Mouse (Mus musculus) bone marrow, adult 2 months (tissue): ENCODE data around the gene Ybx1. TPM values are rescaled to one million over a fixed set of nuclear protein-coding genes. Genes with fewer than 3 reads are reported as not detected.

Experiments used
- H3K27ac ChIP-seq: fragments of 200-500 bp; 2 replicates; pipeline ENCODE4 v1.5.1; 2012; ENCODE audit warnings: low read depth, mild to moderate bottlenecking, control low read depth, inconsistent platforms, low read length; ENCODE audit not compliant: control insufficient read depth, poor library complexity, insufficient read depth
- H3K4me1 ChIP-seq: fragments of 200-500 bp; 2 replicates; pipeline ENCODE4 v1.6.1; 2011; ENCODE audit warnings: low read length; ENCODE audit not compliant: control insufficient read depth, insufficient read depth
- H3K4me3 ChIP-seq: fragments of 200-500 bp; replicated peaks from 2 replicates; pipeline ENCODE3; 2011; ENCODE audit warnings: mild to moderate bottlenecking, low read depth, low read length, control low read depth; ENCODE audit not compliant: control insufficient read depth
- CTCF ChIP-seq: fragments of 200-500 bp; IDR thresholded peaks from 2 replicates; pipeline ENCODE4 v1.5.1; 2011; ENCODE audit warnings: low read length, control low read depth; ENCODE audit not compliant: control insufficient read depth, insufficient read depth
- POLR2A ChIP-seq: fragments of 200-500 bp; IDR thresholded peaks from 2 replicates; pipeline ENCODE4 v1.6.1; 2011; ENCODE audit warnings: low read depth, mild to moderate bottlenecking, control low read depth, low read length, borderline replicate concordance; ENCODE audit not compliant: control insufficient read depth
- WGBS: fragments of 180-500 bp; shearing (Covaris S2); methylation state at CpG from one replicate; pipeline ENCODE4 v1.1.7; 2018; 5-methylcytosine and 5-hydroxymethylcytosine counted together
- polyA plus RNA-seq: library from polyadenylated mRNA; stranded (reverse); fragments of >200 nt; gene quantifications from 2 replicates; pipeline ENCODE4 v1.2.4, GENCODE M21; 2011; ENCODE audit warnings: low replicate concordance; ENCODE audit not compliant: missing spikeins, insufficient read depth, insufficient read length

Ybx1 gene
- polyA plus RNA-seq, 1 experiment, result 389 TPM

- no peak for TF ChIP-seq CTCF
- TF ChIP-seq POLR2A, result no peak
- H3K4me1 ChIP-seq, result no peaks in the 10 kb centered on the region
- H3K27ac ChIP-seq, result no peak overlapping the region
- 84% methylated on average over 11 of the region's 11 CpGs for WGBS
- H3K4me3 ChIP-seq, result no peak overlapping the region
Measured at GRCm38 (mm10) chr4:119248407-119248965, 45.9 kb downstream of the Ybx1 start.

- Histone ChIP-seq H3K27ac (no peak overlapping the region), H3K4me3 (no peak overlapping the region), H3K4me1 (no peaks in the 10 kb centered on the region)
- 40% methylated on average over 13 of the region's 13 CpGs for WGBS
- TF ChIP-seq POLR2A, result no peak
- TF ChIP-seq CTCF, result peak; percentile 88
Measured at GRCm38 (mm10) chr4:119247462-119248235, 46.8 kb downstream of the Ybx1 start.

- Histone ChIP-seq H3K4me3 (no peak overlapping the region), H3K27ac (no peak overlapping the region), H3K4me1 (no peaks in the 10 kb centered on the region)
- WGBS, result 75% methylated on average over 14 of the region's 14 CpGs
- no peak for TF ChIP-seq POLR2A
Measured at GRCm38 (mm10) chr4:119246688-119247225, 47.6 kb downstream of the Ybx1 start.

DNA sequence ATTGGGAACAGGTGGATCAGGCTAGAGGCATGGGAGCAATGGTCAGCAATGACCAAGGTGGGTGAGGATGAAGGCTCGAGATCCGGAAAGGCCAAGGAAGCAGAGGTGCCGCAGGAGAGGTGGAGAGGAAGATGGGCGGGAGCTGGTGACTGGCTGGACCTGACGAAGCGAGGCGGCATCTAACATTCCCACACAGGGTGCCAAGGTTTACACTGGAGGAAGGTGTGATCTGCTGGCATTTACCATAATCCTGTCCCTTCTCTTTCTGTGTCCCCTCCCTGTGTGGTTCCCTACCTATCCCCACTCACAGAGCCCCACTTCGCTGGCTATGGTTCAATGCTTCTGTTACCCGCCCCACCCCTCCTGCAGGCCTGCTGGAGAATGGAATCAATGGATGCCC is 48.4 kb downstream of the Ybx1 start:
- TF ChIP-seq POLR2A (no peak), CTCF (no peak)
- WGBS, result 89% methylated on average over 9 of the region's 9 CpGs
- no peaks in the 10 kb centered on the region for H3K4me1 ChIP-seq

DNA sequence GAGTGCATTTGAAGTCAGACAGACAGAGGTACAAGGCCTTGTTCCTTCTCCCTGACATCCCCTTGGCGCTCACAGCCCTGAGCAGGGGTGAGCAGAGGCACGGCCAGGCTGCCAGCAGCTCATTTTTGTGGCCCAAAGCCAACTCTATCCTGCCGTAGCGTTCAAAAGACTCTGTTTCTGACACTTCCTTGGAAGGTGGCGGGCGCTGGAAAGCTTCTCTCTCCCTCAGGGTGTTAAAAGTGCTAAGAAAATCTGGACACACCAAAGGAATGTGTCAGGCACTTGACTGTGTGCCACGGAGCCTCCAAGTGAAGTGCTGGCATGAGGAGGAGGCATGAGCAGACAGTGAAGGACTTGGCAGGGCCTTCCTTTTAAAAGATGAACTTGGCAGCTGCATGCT is 48.8 kb downstream of the Ybx1 start:
- Histone ChIP-seq H3K4me1 (no peaks in the 10 kb centered on the region), H3K27ac (no peak overlapping the region), H3K4me3 (no peak overlapping the region)
- 82% methylated on average over 7 of the region's 7 CpGs for WGBS
- TF ChIP-seq CTCF, result no peak
- no peak for TF ChIP-seq POLR2A

More for the DNA sequence above, 48.4 kb downstream of the Ybx1 start:
- no peak overlapping the region for H3K27ac ChIP-seq
- H3K4me3 ChIP-seq, result no peak overlapping the region

GRCm38 (mm10) chr4:119244468-119245240 is 49.8 kb downstream of the Ybx1 start:
- 86% methylated on average over 22 of the region's 22 CpGs for WGBS
- no peak overlapping the region for H3K4me3 ChIP-seq
- no peak overlapping the region for H3K27ac ChIP-seq
- no peak for TF ChIP-seq CTCF
- no peak for TF ChIP-seq POLR2A
- no peaks in the 10 kb centered on the region for H3K4me1 ChIP-seq

DNA sequence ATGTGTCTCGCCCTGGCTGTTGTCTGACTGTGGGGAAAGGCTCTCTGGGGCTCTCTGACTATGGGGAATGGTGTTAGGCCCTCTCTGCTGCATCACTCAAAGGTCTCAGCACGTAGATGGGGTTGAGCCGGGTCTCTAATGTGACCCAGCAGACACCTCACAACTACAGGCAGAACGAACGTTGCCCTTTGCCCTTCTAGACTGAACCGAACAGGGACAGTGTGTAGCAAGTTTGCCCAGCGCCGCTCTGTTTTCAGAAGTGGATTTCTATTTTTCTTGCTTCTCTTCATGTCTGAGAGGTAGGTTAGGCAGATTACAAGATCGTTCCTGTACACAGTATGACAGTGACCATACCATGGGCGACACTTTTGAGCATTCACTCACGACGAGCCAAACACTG is 51.8 kb downstream of the Ybx1 start:
- no peak overlapping the region for H3K27ac ChIP-seq
- no peak overlapping the region for H3K4me3 ChIP-seq
- WGBS, result 85% methylated on average over 12 of the region's 12 CpGs
- TF ChIP-seq CTCF, result no peak
- TF ChIP-seq POLR2A, result no peak
- no peaks in the 10 kb centered on the region; the same call in 1 of the 2 replicates for H3K4me1 ChIP-seq

- WGBS, result 80% methylated on average over 14 of the region's 14 CpGs
- TF ChIP-seq POLR2A (no peak), CTCF (peak; percentile 51; the same call in 1 of the 2 replicates)
- no peaks in the 10 kb centered on the region; the same call in 1 of the 2 replicates for H3K4me1 ChIP-seq
- H3K27ac ChIP-seq, result no peak overlapping the region
- H3K4me3 ChIP-seq, result no peak overlapping the region
Measured at GRCm38 (mm10) chr4:119241664-119242063, 52.7 kb downstream of the Ybx1 start.
